Mouse (Mus musculus) embryonic facial prominence, embryonic 14.5 days (tissue): Measurements from ENCODE around the gene Trak1. TPM values are rescaled to one million over a fixed set of nuclear protein-coding genes. Genes with fewer than 3 reads are reported as not detected.

Experiments
- ATAC-seq: fragments of 200-750 bp; cut with Nextera tagmentation; 2 replicates; pipeline ENCODE4 v1.8.0; 2017; ENCODE audit warnings: low read depth, moderate number of reproducible peaks, moderate TSS enrichment
- DNase-seq: peaks from one replicate; pipeline ENCODE4 v3.0.0-alpha.2; 2015; ENCODE audit warnings: low spot score
- H3K27ac ChIP-seq: fragments of 300-500 bp; sonication (generic); replicated peaks from 2 replicates; pipeline ENCODE4 v1.5.1; 2014; ENCODE audit warnings: low read depth, mild to moderate bottlenecking, low read length, moderate library complexity
- H3K27me3 ChIP-seq: fragments of 300-500 bp; sonication (generic); replicated peaks from 2 replicates; pipeline ENCODE4 v1.6.1; 2014; ENCODE audit warnings: low read length; ENCODE audit not compliant: control insufficient read depth, insufficient read depth
- H3K36me3 ChIP-seq: fragments of 300-500 bp; sonication (generic); 2 replicates; pipeline ENCODE4 v1.6.1; 2014; ENCODE audit warnings: low read length, mixed read lengths; ENCODE audit not compliant: control insufficient read depth, insufficient read depth
- H3K4me1 ChIP-seq: fragments of 300-500 bp; sonication (generic); 2 replicates; pipeline ENCODE4 v1.6.1; 2014; ENCODE audit warnings: antibody characterized with exemption, low read length; ENCODE audit not compliant: control insufficient read depth, insufficient read depth
- H3K4me2 ChIP-seq: fragments of 300-500 bp; sonication (generic); 2 replicates; pipeline ENCODE4 v1.6.1; 2014; ENCODE audit warnings: low read depth, mild to moderate bottlenecking, low read length, moderate library complexity, mixed read lengths
- H3K4me3 ChIP-seq: fragments of 300-500 bp; sonication (generic); 2 replicates; pipeline ENCODE4 v1.5.1; 2014; ENCODE audit warnings: low read depth, mild to moderate bottlenecking, low read length
- H3K9ac ChIP-seq: fragments of 300-500 bp; sonication (generic); 2 replicates; pipeline ENCODE4 v1.6.1; 2014; ENCODE audit warnings: low read depth, mild to moderate bottlenecking, low read length, moderate library complexity, mixed read lengths
- H3K9me3 ChIP-seq: fragments of 300-500 bp; sonication (generic); 2 replicates; pipeline ENCODE4 v1.6.1; 2016; ENCODE audit warnings: low read length; ENCODE audit not compliant: control insufficient read depth
- WGBS: fragments of 180-500 bp; shearing (Covaris S2); extraction: QIAGEN DNeasy Blood & Tissue Kit; methylation state at CpG from one replicate; pipeline ENCODE4 v1.1.7; 2014; 5-methylcytosine and 5-hydroxymethylcytosine counted together
- polyA plus RNA-seq: library from polyadenylated mRNA; unstranded; fragments of >200 nt; fragmentation: Nextera tagmentation; extraction: Ambion mirVana; gene quantifications from 2 replicates; pipeline ENCODE4 v1.2.1, GENCODE M21; 2014

Trak1 gene
- polyA plus RNA-seq, 1 experiment from 2014 or later, result 28.3 TPM

- Histone ChIP-seq H3K4me2 (peak within 1 kb of the TSS; percentile 55), H3K27me3 (peaks cover 60% of the 10 kb centered on the region), H3K36me3 (no peaks in the 10 kb centered on the region), H3K4me3 (peak within 1 kb of the TSS; percentile 33), H3K9me3 (no peaks in the 10 kb centered on the region), H3K9ac (peak within 1 kb of the TSS; percentile 31; the same call in 1 of the 2 replicates), H3K27ac (no peak within 1 kb of the TSS), H3K4me1 (no peaks in the 10 kb centered on the region)
- ATAC-seq, result no peak
- 5% methylated on average over 12 of the region's 12 CpGs for whole genome bisulfite sequencing
- DNase-seq, result peak; percentile 49
These were observed 198.2 kb downstream of the Trak1 start, which contains the start of gene Cck for GRCm38 (mm10) chr9:121495529-121495928. Gene Cck, minus strand, starts transcription at chr9:121495694.

DNA sequence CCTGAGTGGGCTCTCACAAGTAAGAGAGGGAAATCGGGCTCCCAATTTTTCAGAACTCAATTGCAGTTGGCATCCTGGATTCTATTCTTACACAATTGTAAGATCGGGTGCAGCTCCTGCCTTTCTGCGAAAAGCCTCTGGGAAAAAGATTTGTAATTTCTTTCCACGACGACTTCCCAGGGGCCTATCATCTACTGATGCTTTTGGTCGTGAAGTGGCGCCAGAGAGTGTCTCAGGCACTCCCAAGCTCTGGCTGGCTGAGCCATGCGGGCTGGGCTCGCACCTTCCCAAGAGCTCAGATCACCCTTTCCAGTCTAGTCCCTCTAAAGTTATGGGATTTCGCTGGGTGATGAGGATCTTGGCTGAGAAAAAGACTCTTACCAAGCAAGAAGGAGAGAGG, 198.8 kb downstream of the Trak1 start:
- DNase-seq (no peak), ATAC-seq (no peak)
- H3K4me3 ChIP-seq, result no peak overlapping the region
- peaks cover 60% of the 10 kb centered on the region for H3K27me3 ChIP-seq
- WGBS, result 25% methylated on average over 10 of the region's 10 CpGs
- no peak overlapping the region for H3K9ac ChIP-seq
- H3K9me3 ChIP-seq, result no peaks in the 10 kb centered on the region
- no peak overlapping the region for H3K27ac ChIP-seq
- no peaks in the 10 kb centered on the region for H3K36me3 ChIP-seq
- no peaks in the 10 kb centered on the region for H3K4me1 ChIP-seq
- no peak overlapping the region for H3K4me2 ChIP-seq

GRCm38 (mm10) chr9:121505346-121505745, 208.0 kb downstream of the Trak1 start:
- no peak overlapping the region for H3K27ac ChIP-seq
- no peak for ATAC-seq
- H3K4me3 ChIP-seq, result no peak overlapping the region
- no peaks in the 10 kb centered on the region for H3K9me3 ChIP-seq
- no peaks in the 10 kb centered on the region for H3K27me3 ChIP-seq
- H3K9ac ChIP-seq, result no peak overlapping the region
- 81% methylated on average over 8 of the region's 8 CpGs for WGBS
- no peaks in the 10 kb centered on the region for H3K36me3 ChIP-seq
- no peaks in the 10 kb centered on the region for H3K4me1 ChIP-seq
- H3K4me2 ChIP-seq, result no peak overlapping the region
- no peak for DNase-seq

- DNase-seq (no peak), ATAC-seq (no peak)
- Histone ChIP-seq H3K27me3 (no peaks in the 10 kb centered on the region), H3K36me3 (no peaks in the 10 kb centered on the region), H3K4me1 (no peaks in the 10 kb centered on the region), H3K27ac (no peak overlapping the region), H3K4me2 (no peak overlapping the region), H3K4me3 (no peak overlapping the region), H3K9ac (no peak overlapping the region), H3K9me3 (no peaks in the 10 kb centered on the region)
- 65% methylated on average over 8 of the region's 8 CpGs for WGBS
These were observed 209.3 kb downstream of the Trak1 start for GRCm38 (mm10) chr9:121506478-121507180.

GRCm38 (mm10) chr9:121511911-121512310, 214.6 kb downstream of the Trak1 start:
- Histone ChIP-seq H3K27me3 (no peaks in the 10 kb centered on the region), H3K9ac (no peak overlapping the region), H3K27ac (no peak overlapping the region), H3K4me1 (no peaks in the 10 kb centered on the region), H3K36me3 (no peaks in the 10 kb centered on the region), H3K9me3 (no peaks in the 10 kb centered on the region), H3K4me3 (no peak overlapping the region), H3K4me2 (no peak overlapping the region)
- WGBS, result 84% methylated on average over 4 of the region's 4 CpGs
- DNase-seq (no peak), ATAC-seq (no peak)

- Histone ChIP-seq H3K27ac (no peak overlapping the region), H3K4me2 (no peak overlapping the region), H3K4me1 (no peaks in the 10 kb centered on the region), H3K27me3 (no peaks in the 10 kb centered on the region), H3K9me3 (no peaks in the 10 kb centered on the region), H3K4me3 (no peak overlapping the region), H3K9ac (no peak overlapping the region), H3K36me3 (no peaks in the 10 kb centered on the region)
- no peak for DNase-seq
- WGBS, result 82% methylated on average over 5 of the region's 5 CpGs
- ATAC-seq, result no peak
These were observed 217.2 kb downstream of the Trak1 start for GRCm38 (mm10) chr9:121514462-121514861.

GRCm38 (mm10) chr9:121520047-121520446, 222.7 kb downstream of the Trak1 start:
- no peak for ATAC-seq
- Histone ChIP-seq H3K27me3 (no peaks in the 10 kb centered on the region), H3K4me3 (no peak overlapping the region), H3K4me1 (no peaks in the 10 kb centered on the region), H3K9ac (no peak overlapping the region), H3K27ac (no peak overlapping the region), H3K4me2 (no peak overlapping the region), H3K36me3 (no peaks in the 10 kb centered on the region), H3K9me3 (no peaks in the 10 kb centered on the region)
- 79% methylated on average over 5 of the region's 5 CpGs for WGBS
- DNase-seq, result no peak
